Mouse (Mus musculus): Measurements from ENCODE around the gene Foxn3. TPM values are rescaled to one million over a fixed set of nuclear protein-coding genes. Genes with fewer than 3 reads are reported as not detected.

Gene Foxn3
- total and polyA plus RNA-seq, 2 experiments from 2014 or later: 50.4 to 69.0 TPM

- no peak for TF ChIP-seq CTCF (IDR thresholded peaks at IDR 0.05; ENCODE audit: low read depth)
- no peak overlapping the region for H3K27ac ChIP-seq
- WGBS: 70% methylated on average over 6 of the region's 6 CpGs
- H3K4me2 ChIP-seq (ENCODE audit: low read depth, low read length): no peak overlapping the region
- H3K27me3 ChIP-seq (ENCODE audit: insufficient read depth, low read length): no peaks in the 10 kb centered on the region
- no peak overlapping the region for H3K9ac ChIP-seq (replicated peaks; ENCODE audit: low read length)
- H3K4me1 ChIP-seq (ENCODE audit: insufficient read depth, low read length): no peaks in the 10 kb centered on the region
- no peak overlapping the region for H3K4me3 ChIP-seq (ENCODE audit: low read length)
- no peaks in the 10 kb centered on the region for H3K9me3 ChIP-seq (ENCODE audit: low read length)
- no peak for DNase-seq (ENCODE audit: low spot score)
- no peaks in the 10 kb centered on the region for H3K36me3 ChIP-seq (ENCODE audit: insufficient read depth, low read length)
- no peak for ATAC-seq
These were observed 13.3 kb upstream of the Foxn3 start for GRCm38 (mm10) chr12:99576682-99577081.

- 50% methylated on average over 13 of the region's 13 CpGs for WGBS
- no peaks in the 10 kb centered on the region for H3K27me3 ChIP-seq (ENCODE audit: insufficient read depth, low read length)
- H3K4me2 ChIP-seq (ENCODE audit: low read depth, low read length): no peak overlapping the region
- TF ChIP-seq CTCF (IDR thresholded peaks at IDR 0.05; ENCODE audit: low read depth): no peak
- no peaks in the 10 kb centered on the region for H3K9me3 ChIP-seq (ENCODE audit: low read length)
- peaks cover 3% of the 10 kb centered on the region; the same call in 1 of the 2 replicates for H3K4me1 ChIP-seq (ENCODE audit: insufficient read depth, low read length)
- H3K36me3 ChIP-seq (ENCODE audit: insufficient read depth, low read length): no peaks in the 10 kb centered on the region
- H3K4me3 ChIP-seq (ENCODE audit: low read length): no peak overlapping the region
- H3K9ac ChIP-seq (replicated peaks; ENCODE audit: low read length): no peak overlapping the region
- no peak for DNase-seq (ENCODE audit: low spot score)
- H3K27ac ChIP-seq: no peak overlapping the region
- ATAC-seq: no peak
These were observed 10.9 kb upstream of the Foxn3 start for GRCm38 (mm10) chr12:99574299-99574698.

GRCm38 (mm10) chr12:99573036-99573435 lies 9.7 kb upstream of the Foxn3 start:
- Histone ChIP-seq H3K9me3 (ENCODE audit: low read length) (no peaks in the 10 kb centered on the region), H3K27ac (no peak overlapping the region), H3K27me3 (ENCODE audit: insufficient read depth, low read length) (no peaks in the 10 kb centered on the region), H3K4me3 (ENCODE audit: low read length) (no peak overlapping the region), H3K9ac (replicated peaks; ENCODE audit: low read length) (no peak overlapping the region), H3K36me3 (ENCODE audit: insufficient read depth, low read length) (no peaks in the 10 kb centered on the region), H3K4me2 (ENCODE audit: low read depth, low read length) (no peak overlapping the region), H3K4me1 (ENCODE audit: insufficient read depth, low read length) (peaks cover 3% of the 10 kb centered on the region; the same call in 1 of the 2 replicates)
- DNase-seq (ENCODE audit: low spot score): no peak
- 86% methylated on average over 6 of the region's 6 CpGs for WGBS
- TF ChIP-seq CTCF (IDR thresholded peaks at IDR 0.05; ENCODE audit: low read depth): no peak
- ATAC-seq: no peak

- H3K9ac ChIP-seq (replicated peaks; ENCODE audit: low read length): no peak overlapping the region
- WGBS: 96% methylated on average over 8 of the region's 8 CpGs
- H3K27ac ChIP-seq: no peak overlapping the region
- H3K9me3 ChIP-seq (ENCODE audit: low read length): no peaks in the 10 kb centered on the region
- peaks cover 3% of the 10 kb centered on the region; the same call in 1 of the 2 replicates for H3K4me1 ChIP-seq (ENCODE audit: insufficient read depth, low read length)
- no peaks in the 10 kb centered on the region for H3K27me3 ChIP-seq (ENCODE audit: insufficient read depth, low read length)
- ATAC-seq (no peak), DNase-seq (ENCODE audit: low spot score) (no peak)
- no peak overlapping the region for H3K4me3 ChIP-seq (ENCODE audit: low read length)
- no peak overlapping the region for H3K4me2 ChIP-seq (ENCODE audit: low read depth, low read length)
- H3K36me3 ChIP-seq (ENCODE audit: insufficient read depth, low read length): no peaks in the 10 kb centered on the region
- no peak for TF ChIP-seq CTCF (IDR thresholded peaks at IDR 0.05; ENCODE audit: low read depth)
These were observed 8.6 kb upstream of the Foxn3 start for GRCm38 (mm10) chr12:99571999-99572398.

GRCm38 (mm10) chr12:99570197-99570956 lies 7.0 kb upstream of the Foxn3 start:
- peak overlapping the region; percentile 51 for H3K4me2 ChIP-seq (ENCODE audit: low read depth, low read length)
- ATAC-seq (peak; percentile 86), DNase-seq (ENCODE audit: low spot score) (peak; percentile 89)
- WGBS: 45% methylated on average over 25 of the region's 25 CpGs
- peaks cover 3% of the 10 kb centered on the region; the same call in 1 of the 2 replicates for H3K4me1 ChIP-seq (ENCODE audit: insufficient read depth, low read length)
- peak overlapping the region; percentile 7; the same call in 1 of the 2 replicates for H3K4me3 ChIP-seq (ENCODE audit: low read length)
- H3K9me3 ChIP-seq (ENCODE audit: low read length): no peaks in the 10 kb centered on the region
- H3K36me3 ChIP-seq (ENCODE audit: insufficient read depth, low read length): no peaks in the 10 kb centered on the region
- no peak overlapping the region for H3K27ac ChIP-seq
- no peak for TF ChIP-seq CTCF (IDR thresholded peaks at IDR 0.05; ENCODE audit: low read depth)
- no peaks in the 10 kb centered on the region for H3K27me3 ChIP-seq (ENCODE audit: insufficient read depth, low read length)
- H3K9ac ChIP-seq (replicated peaks; ENCODE audit: low read length): no peak overlapping the region

GRCm38 (mm10) chr12:99565606-99566005 lies 2.2 kb upstream of the Foxn3 start:
- no peak for DNase-seq (ENCODE audit: low spot score)
- 56% methylated on average over 2 of the region's 2 CpGs for WGBS
- no peak for ATAC-seq
- H3K4me1 ChIP-seq (ENCODE audit: insufficient read depth, low read length): peaks cover 17% of the 10 kb centered on the region
- H3K27me3 ChIP-seq (ENCODE audit: insufficient read depth, low read length): no peaks in the 10 kb centered on the region
- H3K4me3 ChIP-seq (ENCODE audit: low read length): no peak overlapping the region
- no peak for TF ChIP-seq CTCF (IDR thresholded peaks at IDR 0.05; ENCODE audit: low read depth)
- H3K36me3 ChIP-seq (ENCODE audit: insufficient read depth, low read length): no peaks in the 10 kb centered on the region
- no peak overlapping the region for H3K4me2 ChIP-seq (ENCODE audit: low read depth, low read length)
- H3K27ac ChIP-seq: no peak overlapping the region
- no peak overlapping the region for H3K9ac ChIP-seq (replicated peaks; ENCODE audit: low read length)
- H3K9me3 ChIP-seq (ENCODE audit: low read length): no peaks in the 10 kb centered on the region

GRCm38 (mm10) chr12:99564301-99564910 lies 1.0 kb upstream of the Foxn3 start:
- 44% methylated on average over 9 of the region's 9 CpGs for WGBS
- peak overlapping the region; percentile 68 for H3K4me2 ChIP-seq (ENCODE audit: low read depth, low read length)

More at GRCm38 (mm10) chr12:99564301-99564910, 1.0 kb upstream of the Foxn3 start:
- no peaks in the 10 kb centered on the region for H3K9me3 ChIP-seq (ENCODE audit: low read length)
- no peak overlapping the region for H3K9ac ChIP-seq (replicated peaks; ENCODE audit: low read length)
- TF ChIP-seq CTCF (IDR thresholded peaks at IDR 0.05; ENCODE audit: low read depth): no peak
- DNase-seq (ENCODE audit: low spot score) (no peak), ATAC-seq (no peak)
- H3K36me3 ChIP-seq (ENCODE audit: insufficient read depth, low read length): no peaks in the 10 kb centered on the region
- H3K4me1 ChIP-seq (ENCODE audit: insufficient read depth, low read length): peaks cover 15% of the 10 kb centered on the region
- peak overlapping the region; percentile 83; the same call in 1 of the 2 replicates for H3K4me3 ChIP-seq (ENCODE audit: low read length)
- no peaks in the 10 kb centered on the region for H3K27me3 ChIP-seq (ENCODE audit: insufficient read depth, low read length)
- H3K27ac ChIP-seq: no peak overlapping the region
